Mouse (Mus musculus): Measurements from ENCODE around the gene Abi3.

DNA sequence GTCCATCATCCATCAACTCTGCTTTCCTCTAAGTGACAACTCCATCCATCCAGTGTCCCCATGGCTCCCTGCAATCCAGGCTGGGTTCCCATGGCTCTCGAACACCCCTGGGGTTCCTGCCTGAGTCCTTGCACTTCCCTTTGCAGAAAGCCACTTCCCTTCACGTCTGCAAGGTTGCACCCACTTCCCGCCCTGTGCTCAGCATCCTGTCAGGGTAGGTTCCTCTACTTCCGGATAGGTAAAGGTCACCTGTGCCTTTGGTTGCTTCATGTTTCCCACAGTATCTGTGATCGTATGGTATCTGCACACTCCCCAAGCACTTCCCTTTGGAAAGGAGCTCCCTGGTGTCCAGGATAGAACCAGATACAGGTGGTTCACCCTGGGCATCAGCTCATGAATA lies 37.3 kb downstream of the Abi3 start:
- TF ChIP-seq GATA1 (IDR thresholded peaks at IDR 0.05; ENCODE audit: borderline replicate concordance, low read length): no peak
- no peak for TF ChIP-seq FLI1 (IDR thresholded peaks at IDR 0.05; ENCODE audit: low read length)
